Mouse (Mus musculus) kidney, adult 2 months (tissue): ENCODE measurements around the gene Gm21885.

Source experiments
- CTCF ChIP-seq: fragments of 200-500 bp; conservative IDR thresholded peaks from 2 replicates; pipeline ENCODE4 v1.5.1; 2011; ENCODE audit warnings: low read depth, mild to moderate bottlenecking, control low read depth, low read length, moderate library complexity, mixed read lengths; ENCODE audit not compliant: insufficient read depth, insufficient read length
- POLR2A ChIP-seq: fragments of 200-500 bp; IDR thresholded peaks from one replicate; pipeline ENCODE4 v1.6.1; 2011; ENCODE audit warnings: low read depth, low read length, control low read depth

DNA sequence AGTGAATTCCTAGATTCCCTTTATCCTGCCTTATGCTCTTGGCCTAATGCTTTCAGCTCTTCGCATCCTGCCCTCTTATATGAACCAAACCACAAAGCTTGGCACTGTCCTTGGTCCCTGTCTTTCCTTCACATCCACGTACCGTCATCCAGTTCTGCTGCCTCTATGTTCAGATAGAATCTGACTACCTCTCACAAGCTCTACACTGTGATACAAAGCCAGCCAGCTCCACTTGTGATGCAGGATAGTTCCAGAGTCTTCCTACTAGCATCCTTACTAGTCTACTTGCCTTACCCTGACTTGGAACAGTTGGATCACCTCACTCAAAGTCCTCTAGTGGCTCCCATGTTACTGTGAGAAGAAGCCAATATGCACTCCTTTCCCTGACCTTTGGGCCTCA, 48.5 kb downstream of the Gm21885 start:
- no peak for TF ChIP-seq POLR2A
- no peak for TF ChIP-seq CTCF
